Mouse (Mus musculus): ENCODE data around the gene Ccdc28a.

Gene Ccdc28a

DNA sequence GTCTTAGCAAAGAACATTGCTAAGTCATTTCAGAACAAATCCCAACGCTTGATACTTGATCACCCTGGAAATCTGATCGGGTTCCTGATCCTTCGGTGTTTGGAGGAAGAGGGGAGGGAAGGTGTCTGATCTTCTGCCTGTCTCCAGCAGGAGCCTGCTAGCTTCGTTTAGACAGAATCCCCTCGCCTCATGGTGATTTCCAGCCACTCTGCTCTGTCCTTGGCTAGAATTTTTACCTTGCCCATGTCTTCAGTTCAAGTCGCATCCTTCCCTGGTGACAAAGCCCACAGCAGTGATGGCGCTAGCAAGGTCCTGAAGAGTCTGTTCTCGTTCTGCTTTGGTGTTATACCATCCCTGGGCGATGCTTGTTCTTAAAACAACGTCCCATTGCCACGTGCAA is 40.6 kb downstream of the Ccdc28a start:
- no peak for DNase-seq (ENCODE audit: low spot score in 2 of 2)

GRCm38 (mm10) chr10:18193221-18193620 is 41.6 kb downstream of the Ccdc28a start:
- DNase-seq (ENCODE audit: low spot score in 2 of 2) = no peak

GRCm38 (mm10) chr10:18191706-18192105 is 43.1 kb downstream of the Ccdc28a start:
- DNase-seq (ENCODE audit: low spot score in 2 of 2) = no peak

DNA sequence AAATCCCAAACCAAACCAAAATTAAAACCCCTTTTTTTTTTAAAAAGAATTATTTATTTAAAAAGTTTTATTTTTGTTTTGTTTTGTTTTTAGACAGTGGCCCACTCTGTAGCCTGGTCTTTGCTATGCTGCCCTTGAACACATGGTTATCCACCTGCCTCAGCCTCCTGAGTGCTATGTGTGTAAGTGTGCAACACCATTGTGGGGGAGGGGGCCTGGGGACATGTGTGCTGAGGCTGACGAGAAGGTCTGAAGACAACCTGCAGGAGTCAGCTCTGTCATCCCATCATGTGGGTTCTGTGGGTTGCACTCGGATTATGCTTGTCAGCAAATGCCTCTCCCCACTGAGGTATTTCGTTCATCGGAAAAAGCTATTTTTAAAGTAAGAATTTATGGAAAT is 45.3 kb downstream of the Ccdc28a start:
- DNase-seq (ENCODE audit: low spot score in 2 of 2) = no peak

DNA sequence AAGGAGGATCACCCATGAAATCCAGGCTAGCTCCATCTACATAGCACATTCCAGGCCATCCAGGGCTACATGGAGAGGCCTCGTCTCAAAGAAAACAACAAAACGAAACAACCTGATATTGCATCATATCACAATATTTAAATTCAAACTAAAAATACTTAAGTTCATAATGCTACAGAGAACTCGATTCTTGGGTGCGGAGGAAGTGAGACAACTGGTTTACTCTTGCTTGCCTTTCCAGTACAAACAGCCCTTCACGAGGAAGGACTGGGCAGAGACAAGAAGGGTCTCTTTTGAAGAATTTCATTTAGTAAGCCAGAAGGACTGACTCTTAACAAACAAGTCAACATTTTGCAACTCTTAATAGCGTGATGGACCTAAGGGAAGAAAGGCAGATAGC is 46.2 kb downstream of the Ccdc28a start:
- DNase-seq (ENCODE audit: low spot score in 2 of 2) = no peak

DNA sequence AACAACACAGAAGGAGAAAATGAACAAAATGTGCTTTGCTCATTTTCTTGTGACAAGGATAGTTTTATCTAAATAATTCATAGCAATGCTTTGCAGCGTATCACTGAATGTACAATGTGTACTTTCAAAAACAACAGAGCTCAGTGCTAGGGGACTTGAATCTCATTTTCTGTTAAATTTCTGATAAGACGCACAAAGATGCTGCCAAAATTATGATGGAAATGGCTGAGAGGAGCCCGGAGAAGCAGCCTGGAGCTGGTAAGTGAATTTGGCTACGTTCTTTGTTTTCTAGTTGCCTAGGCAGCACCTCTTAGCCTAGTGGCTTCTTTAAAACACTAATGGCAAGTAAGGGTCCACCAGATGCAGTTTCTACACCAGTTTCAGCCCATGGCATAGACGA is 52.6 kb downstream of the Ccdc28a start:
- DNase-seq (ENCODE audit: low spot score in 2 of 2) = no peak

GRCm38 (mm10) chr10:18177304-18177703 is 57.5 kb downstream of the Ccdc28a start:
- DNase-seq (ENCODE audit: low spot score in 2 of 2) = no peak

DNA sequence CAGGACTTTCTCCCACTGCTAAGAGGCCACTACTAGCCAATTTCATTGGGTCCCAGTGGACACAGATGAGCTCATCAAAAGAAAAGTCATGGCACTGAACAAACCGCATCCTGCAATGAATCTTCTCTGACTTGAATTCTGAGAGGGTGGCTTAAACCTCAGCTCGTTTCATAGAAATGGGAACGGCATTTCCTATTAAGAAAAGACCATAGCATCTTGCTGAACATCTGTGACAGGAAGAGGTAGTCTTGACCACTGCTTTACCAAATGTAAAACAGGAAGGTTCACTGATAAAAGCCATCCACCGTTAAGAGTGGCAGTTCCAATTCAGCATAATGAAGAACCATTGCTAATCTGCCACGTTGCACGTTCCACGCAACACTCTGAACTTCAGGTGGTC is 58.1 kb downstream of the Ccdc28a start:
- DNase-seq (ENCODE audit: low spot score in 2 of 2) = no peak

DNA sequence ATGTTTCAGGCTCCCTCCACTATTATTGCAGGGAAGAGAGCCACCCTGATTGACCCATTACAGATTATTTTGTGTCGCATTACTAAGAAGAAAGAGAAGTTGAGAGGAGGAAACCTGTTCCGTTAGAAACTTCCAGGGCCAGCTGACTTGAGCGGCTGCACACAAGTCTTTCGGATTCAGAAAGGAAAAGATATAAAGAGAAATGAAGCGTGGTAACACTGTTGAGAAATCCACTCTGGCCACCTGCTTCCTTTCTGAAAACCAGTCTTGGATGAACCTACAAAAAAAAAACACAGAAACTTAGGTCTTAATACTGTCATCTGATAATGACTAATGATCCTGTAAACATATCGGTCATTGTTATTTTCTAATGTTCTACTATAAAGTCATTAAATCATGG is 59.7 kb downstream of the Ccdc28a start:
- DNase-seq (ENCODE audit: low spot score in 2 of 2) = no peak
